Mouse (Mus musculus) kidney, postnatal 0 days (tissue): ENCODE results near the gene Plcg2. TPM values are rescaled to one million over a fixed set of nuclear protein-coding genes. Genes with fewer than 3 reads are reported as not detected.

ENCODE experiments used
- ATAC-seq: fragments of 200-750 bp; cut with Nextera tagmentation; replicated peaks from 2 replicates; pipeline ENCODE4 v1.8.0; 2017; ENCODE audit warnings: low read depth, moderate number of reproducible peaks, moderate TSS enrichment, moderate library complexity; ENCODE audit not compliant: low FRiP score
- DNase-seq: peaks from one replicate; pipeline ENCODE4 v3.0.0-alpha.2; 2016; ENCODE audit warnings: low spot score
- H3K27ac ChIP-seq: fragments of 300-500 bp; sonication (generic); 2 replicates; pipeline ENCODE4 v1.5.1; 2014; ENCODE audit warnings: mild to moderate bottlenecking
- H3K27me3 ChIP-seq: fragments of 300-500 bp; sonication (generic); 2 replicates; pipeline ENCODE4 v1.6.1; 2014; ENCODE audit warnings: low read length, mixed read lengths; ENCODE audit not compliant: insufficient read depth
- H3K36me3 ChIP-seq: fragments of 300-500 bp; sonication (generic); 2 replicates; pipeline ENCODE4 v1.6.1; 2014; ENCODE audit warnings: low read length, mixed read lengths; ENCODE audit not compliant: insufficient read depth
- H3K4me1 ChIP-seq: fragments of 300-500 bp; sonication (generic); replicated peaks from 2 replicates; pipeline ENCODE4 v1.6.1; 2014; ENCODE audit warnings: antibody characterized with exemption, low read length, mixed read lengths; ENCODE audit not compliant: insufficient read depth
- H3K4me2 ChIP-seq: fragments of 300-500 bp; sonication (generic); 2 replicates; pipeline ENCODE4 v1.6.1; 2014; ENCODE audit warnings: mild to moderate bottlenecking, low read length, moderate library complexity, mixed read lengths
- H3K4me3 ChIP-seq: fragments of 300-500 bp; sonication (generic); replicated peaks from 2 replicates; pipeline ENCODE4 v1.5.1; 2014; ENCODE audit warnings: low read depth, low read length
- H3K9ac ChIP-seq: fragments of 300-500 bp; sonication (generic); 2 replicates; pipeline ENCODE4 v1.6.1; 2014; ENCODE audit warnings: low read depth, low read length
- H3K9me3 ChIP-seq: fragments of 300-500 bp; sonication (generic); replicated peaks from 2 replicates; pipeline ENCODE4 v1.6.1; 2016; ENCODE audit warnings: low read length, inconsistent platforms, mixed read lengths
- CTCF ChIP-seq: IDR thresholded peaks from 2 replicates; pipeline ENCODE4 v1.5.1; 2016; ENCODE audit warnings: antibody characterized with exemption, low read depth, mild to moderate bottlenecking, moderate library complexity
- WGBS: fragments of 180-500 bp; shearing (Covaris S2); extraction: QIAGEN DNeasy Blood & Tissue Kit; methylation state at CpG from one replicate; pipeline ENCODE4 v1.1.7; 2014; 5-methylcytosine and 5-hydroxymethylcytosine counted together
- polyA plus RNA-seq: library from polyadenylated mRNA; unstranded; fragments of >200 nt; fragmentation: Nextera tagmentation; extraction: Ambion mirVana; gene quantifications from 2 replicates; pipeline ENCODE4 v1.2.1, GENCODE M21; 2015

Gene Plcg2
- polyA plus RNA-seq, 1 experiment from 2014 or later, result 7.3 TPM

GRCm38 (mm10) chr8:117480516-117480915 lies 17.6 kb upstream of the Plcg2 start:
- H3K36me3 ChIP-seq, result no peaks in the 10 kb centered on the region
- WGBS, result 66% methylated on average over 5 of the region's 5 CpGs
- H3K27ac ChIP-seq, result no peak overlapping the region
- DNase-seq (no peak), ATAC-seq (no peak)
- no peaks in the 10 kb centered on the region for H3K4me1 ChIP-seq
- H3K4me3 ChIP-seq, result no peak overlapping the region
- no peaks in the 10 kb centered on the region for H3K9me3 ChIP-seq
- no peak for TF ChIP-seq CTCF
- H3K9ac ChIP-seq, result no peak overlapping the region
- no peak overlapping the region for H3K4me2 ChIP-seq
- H3K27me3 ChIP-seq, result no peaks in the 10 kb centered on the region

GRCm38 (mm10) chr8:117481830-117482229 lies 16.3 kb upstream of the Plcg2 start:
- ATAC-seq, result no peak
- no peaks in the 10 kb centered on the region for H3K9me3 ChIP-seq
- no peaks in the 10 kb centered on the region for H3K27me3 ChIP-seq
- no peak overlapping the region for H3K4me3 ChIP-seq
- no peak overlapping the region for H3K9ac ChIP-seq
- WGBS, result 74% methylated on average over 5 of the region's 5 CpGs
- no peaks in the 10 kb centered on the region for H3K4me1 ChIP-seq
- H3K4me2 ChIP-seq, result no peak overlapping the region
- DNase-seq, result no peak
- H3K27ac ChIP-seq, result no peak overlapping the region
- H3K36me3 ChIP-seq, result no peaks in the 10 kb centered on the region
- no peak for TF ChIP-seq CTCF

GRCm38 (mm10) chr8:117484731-117485130 lies 13.4 kb upstream of the Plcg2 start:
- Histone ChIP-seq H3K9ac (no peak overlapping the region), H3K9me3 (no peaks in the 10 kb centered on the region), H3K27me3 (no peaks in the 10 kb centered on the region), H3K4me3 (no peak overlapping the region), H3K4me1 (no peaks in the 10 kb centered on the region), H3K4me2 (no peak overlapping the region), H3K36me3 (no peaks in the 10 kb centered on the region), H3K27ac (no peak overlapping the region)
- DNase-seq, result no peak
- TF ChIP-seq CTCF, result no peak
- no peak for ATAC-seq
- 84% methylated on average over 8 of the region's 8 CpGs for WGBS

- 68% methylated on average over 1 of the region's 1 CpGs for WGBS
- DNase-seq (no peak), ATAC-seq (no peak)
- H3K9ac ChIP-seq, result no peak overlapping the region
- no peaks in the 10 kb centered on the region for H3K36me3 ChIP-seq
- no peaks in the 10 kb centered on the region for H3K27me3 ChIP-seq
- no peak for TF ChIP-seq CTCF
- H3K9me3 ChIP-seq, result no peaks in the 10 kb centered on the region
- H3K4me3 ChIP-seq, result no peak overlapping the region
- no peak overlapping the region for H3K27ac ChIP-seq
- H3K4me2 ChIP-seq, result no peak overlapping the region
- H3K4me1 ChIP-seq, result no peaks in the 10 kb centered on the region
These were observed 12.8 kb upstream of the Plcg2 start for GRCm38 (mm10) chr8:117485316-117485715.

- DNase-seq (no peak), ATAC-seq (no peak)
- Histone ChIP-seq H3K9ac (no peak overlapping the region), H3K4me2 (no peak overlapping the region), H3K4me3 (no peak overlapping the region), H3K4me1 (no peaks in the 10 kb centered on the region), H3K36me3 (no peaks in the 10 kb centered on the region), H3K27me3 (no peaks in the 10 kb centered on the region), H3K9me3 (no peaks in the 10 kb centered on the region), H3K27ac (no peak overlapping the region)
- whole genome bisulfite sequencing, result 71% methylated on average over 10 of the region's 10 CpGs
- TF ChIP-seq CTCF, result no peak
These were observed 9.7 kb upstream of the Plcg2 start for GRCm38 (mm10) chr8:117488246-117489005.

GRCm38 (mm10) chr8:117493543-117493942 lies 4.5 kb upstream of the Plcg2 start:
- Histone ChIP-seq H3K4me2 (no peak overlapping the region), H3K27ac (no peak overlapping the region), H3K4me1 (0 out of 2 replicates have a peak, but pooled peaks cover 3% of the 10 kb centered on the region), H3K36me3 (no peaks in the 10 kb centered on the region), H3K9me3 (no peaks in the 10 kb centered on the region), H3K4me3 (no peak overlapping the region), H3K9ac (no peak overlapping the region), H3K27me3 (no peaks in the 10 kb centered on the region; the same call in 1 of the 2 replicates)
- DNase-seq (no peak), ATAC-seq (no peak)
- TF ChIP-seq CTCF, result no peak
- 27% methylated on average over 9 of the region's 9 CpGs for WGBS
